Mouse (Mus musculus): Measurements from ENCODE around the gene Fndc3a.

The Fndc3a gene

DNA sequence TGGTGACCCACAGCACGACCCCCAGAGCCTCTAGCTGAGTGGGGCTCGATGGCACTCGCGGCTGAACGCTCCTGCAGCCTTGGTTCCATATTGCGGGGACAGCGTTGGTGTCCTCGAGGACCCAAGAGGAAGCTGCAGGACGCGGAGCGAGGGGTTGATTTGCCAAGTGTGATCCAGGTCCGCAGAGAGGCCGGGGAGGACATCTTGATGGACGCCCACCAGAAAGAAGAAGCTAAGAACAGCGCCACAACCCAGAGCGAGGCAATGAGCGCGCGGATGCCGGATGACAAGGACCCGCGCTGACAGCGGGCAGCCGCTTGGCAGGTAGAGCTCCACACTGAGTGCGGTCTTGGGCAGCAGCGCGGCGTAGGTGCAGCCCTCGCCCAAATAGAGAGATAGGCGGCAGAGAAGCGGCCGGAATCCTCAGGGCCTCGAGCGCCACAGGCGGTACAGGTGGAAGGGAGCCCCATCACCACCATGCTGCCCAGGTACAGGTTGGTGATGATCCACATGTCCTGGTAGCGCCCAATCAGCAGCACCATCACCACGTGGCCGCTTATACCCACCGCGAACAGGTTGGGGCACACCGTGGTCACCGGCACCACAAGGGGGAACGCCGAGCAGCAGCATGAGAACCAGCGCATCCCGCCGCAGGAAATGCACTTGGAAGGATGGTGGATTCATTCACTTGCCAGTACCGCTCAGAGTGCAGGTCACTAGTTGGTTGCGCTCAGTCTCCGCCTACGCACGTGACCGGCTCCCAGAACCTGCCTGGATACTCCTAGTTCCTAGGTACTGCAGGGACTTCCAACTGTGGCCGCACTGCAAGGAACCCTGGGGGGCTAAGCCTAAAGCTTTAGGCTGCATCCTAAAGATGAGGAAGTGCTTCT is 177.5 kb downstream of the Fndc3a start:
- peak; percentile 61 to 78 for DNase-seq

DNA sequence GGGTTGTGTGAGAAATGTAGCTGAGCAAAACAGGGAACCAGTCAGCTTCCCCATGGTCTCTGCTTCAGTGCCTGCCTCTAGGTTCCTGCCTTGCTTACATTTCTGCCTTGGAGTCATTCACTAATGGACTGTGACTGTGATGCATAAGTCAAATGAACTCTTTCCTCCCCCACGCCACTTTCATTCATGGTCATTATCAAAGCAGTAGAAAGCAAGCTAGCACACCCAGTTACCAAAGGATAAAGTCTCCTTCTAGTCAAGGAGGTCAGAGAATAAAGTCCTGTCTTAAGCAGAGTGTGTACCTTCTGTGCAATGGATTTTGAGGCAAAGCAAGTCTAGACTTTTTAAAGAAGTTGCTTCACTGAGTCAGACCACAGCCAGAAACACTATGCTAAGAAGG is 182.7 kb downstream of the Fndc3a start:
- DNase-seq, result peak in 1 of 2 experiments; percentile 20

DNA sequence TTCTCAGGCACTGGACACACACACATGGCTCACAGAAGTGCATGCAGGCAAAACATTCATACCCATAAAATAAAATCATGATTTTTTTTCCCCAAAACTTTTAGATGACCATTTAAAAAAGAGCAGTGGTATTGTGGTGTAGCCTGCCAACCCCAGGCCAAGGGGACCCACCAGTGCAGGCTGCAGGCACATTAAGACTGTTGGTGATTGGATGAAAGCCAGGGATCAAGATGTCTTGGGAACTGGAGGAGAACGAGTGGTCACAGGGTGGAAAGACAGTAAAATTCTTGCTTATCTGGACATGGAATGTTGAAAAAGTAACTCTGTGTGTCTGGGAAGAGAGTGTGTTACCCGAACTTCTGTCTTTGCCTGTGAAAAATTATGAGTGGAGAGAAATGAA is 190.2 kb downstream of the Fndc3a start:
- peak in 1 of 2 experiments; percentile 20 for DNase-seq

DNA sequence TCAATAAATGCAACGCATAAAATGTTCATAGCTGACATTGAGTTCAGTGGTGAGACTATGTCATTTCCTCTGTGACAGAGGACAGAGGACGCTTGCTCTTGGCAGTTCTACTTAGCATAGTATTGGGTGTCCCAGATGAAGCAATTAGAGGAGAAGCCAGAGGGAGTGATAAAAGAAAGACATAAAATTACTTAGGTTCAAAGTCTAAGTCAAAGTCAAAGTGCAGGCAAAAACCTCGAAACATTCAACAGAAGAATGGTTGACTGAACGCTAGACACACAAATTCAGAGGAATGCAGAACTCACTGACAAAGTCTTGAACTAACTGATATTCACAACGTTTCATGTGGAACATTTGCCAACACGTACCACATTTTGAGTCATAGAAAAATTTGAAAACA is 191.0 kb downstream of the Fndc3a start:
- DNase-seq, result peak in 1 of 2 experiments; percentile 38

DNA sequence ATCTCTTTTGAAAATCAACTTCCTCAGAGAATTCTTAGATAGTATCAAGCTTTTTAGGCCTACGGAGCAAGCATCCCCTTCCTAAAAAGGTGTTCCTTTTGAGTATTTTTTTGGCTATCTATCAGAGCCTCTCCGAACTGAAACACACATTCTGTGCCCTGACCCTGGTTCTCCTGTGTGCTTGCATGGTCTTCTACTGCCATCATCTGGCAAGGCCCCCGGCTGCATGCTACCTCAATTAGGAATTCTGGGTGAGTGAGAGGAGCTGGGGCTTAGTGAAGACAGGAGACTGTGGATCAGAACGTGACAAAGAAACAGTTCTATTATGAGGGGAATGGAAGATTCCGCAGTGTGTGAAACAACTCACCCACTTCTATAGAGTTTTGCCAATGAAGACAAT is 193.4 kb downstream of the Fndc3a start:
- peak in 1 of 2 experiments; percentile 68 for DNase-seq

DNA sequence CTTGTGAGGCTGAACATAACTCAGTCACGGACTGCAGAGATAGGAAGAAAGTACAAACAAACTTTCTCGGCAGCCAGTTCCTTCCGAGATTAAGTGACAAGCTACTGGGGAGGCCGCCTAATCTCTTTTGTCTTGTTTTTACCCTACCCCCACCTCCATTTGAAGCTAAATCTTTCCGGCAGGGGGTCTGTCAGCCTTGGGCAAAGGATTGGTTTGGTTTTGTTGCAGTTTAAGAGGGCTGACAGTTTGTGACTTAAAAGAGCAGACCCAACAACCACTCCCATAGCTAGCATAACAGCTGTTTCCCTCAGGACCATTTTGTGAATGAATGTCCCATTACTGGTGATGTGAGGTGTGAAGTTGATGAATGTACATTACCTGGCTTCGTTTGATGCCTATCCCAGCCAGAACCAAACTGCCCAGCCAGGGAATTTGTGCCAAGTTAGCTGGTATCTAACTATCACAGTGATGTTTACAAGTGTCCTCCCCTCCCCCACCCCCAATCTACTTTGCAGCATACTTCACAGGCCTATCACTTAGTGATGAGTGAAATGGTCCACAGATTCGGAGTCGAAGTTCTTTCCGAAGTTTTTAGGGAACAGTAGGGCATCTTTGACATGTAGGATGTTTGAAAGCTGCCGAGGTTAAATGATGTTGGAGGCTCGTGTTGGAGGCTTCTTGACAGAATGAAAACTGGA is 202.9 kb downstream of the Fndc3a start:
- no peak for DNase-seq

DNA sequence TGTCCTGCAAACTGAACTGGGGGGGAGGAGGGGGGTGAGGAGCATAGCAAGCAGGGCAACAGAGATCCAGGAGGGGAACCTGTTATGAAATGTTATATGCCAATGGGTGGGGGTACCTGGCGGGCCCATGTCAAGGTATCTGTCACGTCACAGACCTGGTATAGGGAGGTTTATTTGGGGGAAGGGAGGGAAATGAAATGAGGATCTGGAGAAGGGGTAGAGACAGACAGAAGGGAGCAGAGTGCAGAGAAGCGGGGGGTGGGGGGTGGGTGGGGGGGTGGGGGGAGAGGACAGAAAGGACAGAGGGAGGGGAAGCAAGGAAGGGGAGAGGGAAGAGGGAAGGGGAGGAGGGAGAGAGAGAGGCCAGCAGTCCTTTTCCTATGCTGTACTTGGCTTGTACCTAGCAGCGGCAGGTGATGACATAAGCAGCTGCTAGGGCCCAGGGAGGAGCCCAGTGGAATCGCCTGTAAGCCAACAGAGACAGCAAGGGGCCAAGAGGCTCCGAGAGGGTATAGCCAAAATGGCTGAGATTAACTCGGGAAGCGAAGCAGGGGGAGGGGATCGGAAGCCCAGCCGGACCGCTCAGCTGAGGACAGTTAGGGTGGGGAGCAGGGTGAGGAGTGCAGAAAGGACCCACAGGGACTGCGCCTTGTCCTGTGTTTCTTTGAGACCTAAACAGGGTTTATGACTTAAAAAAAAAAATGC is 203.6 kb downstream of the Fndc3a start:
- no peak for DNase-seq

DNA sequence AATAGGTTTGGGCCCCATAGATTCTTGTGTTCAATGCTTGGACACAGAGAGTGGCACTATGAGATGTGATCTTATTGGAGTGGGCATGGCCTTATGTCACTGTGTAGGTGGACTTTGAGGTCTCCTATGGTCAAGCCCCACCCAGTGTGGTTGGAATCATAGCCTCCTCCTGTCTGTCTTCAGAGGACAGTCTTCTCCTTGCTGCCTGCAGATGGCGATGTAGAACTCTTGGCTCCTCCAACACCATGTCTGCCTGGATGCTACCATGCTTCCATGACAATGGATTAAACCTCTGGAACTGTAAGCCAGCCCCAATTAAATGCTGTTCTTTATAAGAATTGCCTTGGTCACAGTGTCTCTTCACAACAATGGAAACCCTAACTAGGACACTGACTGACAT is 204.8 kb downstream of the Fndc3a start:
- no peak for DNase-seq

DNA sequence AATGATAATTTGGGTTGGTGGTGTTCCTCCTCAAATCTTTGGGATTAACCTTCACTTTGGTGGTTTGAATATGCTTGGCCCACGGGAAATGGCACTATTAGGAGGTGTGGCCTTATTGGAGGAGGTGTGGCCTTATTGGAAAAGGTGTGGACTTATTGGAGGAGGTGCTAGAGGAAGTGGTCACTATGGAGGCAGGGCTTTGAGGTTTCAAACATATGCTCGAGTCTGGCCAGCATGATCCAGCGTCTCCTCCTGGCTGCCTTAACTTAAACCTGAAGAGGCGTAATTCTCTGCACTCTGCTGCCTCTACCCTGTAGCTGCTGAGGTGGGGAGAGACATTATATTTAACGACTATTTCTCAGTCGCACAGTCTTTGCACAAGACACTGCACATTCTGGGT is 206.6 kb downstream of the Fndc3a start:
- no peak for DNase-seq

DNA sequence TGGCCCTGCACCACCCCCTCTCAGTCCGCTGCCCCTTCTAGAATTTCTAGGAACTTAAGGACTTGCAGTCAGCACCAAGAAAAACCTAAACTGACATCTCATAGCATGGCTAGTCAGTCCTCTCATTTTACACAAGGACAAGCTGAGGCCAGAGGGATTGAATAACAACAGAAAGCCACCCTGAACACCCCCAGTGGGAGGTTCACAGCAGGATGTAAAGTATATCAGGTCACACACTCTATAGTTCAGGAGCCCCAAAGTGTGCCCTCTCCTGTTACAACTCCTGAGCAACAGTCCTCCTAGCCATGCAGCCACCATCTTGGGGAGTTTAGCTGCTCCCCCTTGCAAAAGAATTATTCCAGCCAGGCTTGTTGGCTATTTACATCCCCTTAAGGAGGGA is 216.0 kb downstream of the Fndc3a start:
- DNase-seq, result no peak

DNA sequence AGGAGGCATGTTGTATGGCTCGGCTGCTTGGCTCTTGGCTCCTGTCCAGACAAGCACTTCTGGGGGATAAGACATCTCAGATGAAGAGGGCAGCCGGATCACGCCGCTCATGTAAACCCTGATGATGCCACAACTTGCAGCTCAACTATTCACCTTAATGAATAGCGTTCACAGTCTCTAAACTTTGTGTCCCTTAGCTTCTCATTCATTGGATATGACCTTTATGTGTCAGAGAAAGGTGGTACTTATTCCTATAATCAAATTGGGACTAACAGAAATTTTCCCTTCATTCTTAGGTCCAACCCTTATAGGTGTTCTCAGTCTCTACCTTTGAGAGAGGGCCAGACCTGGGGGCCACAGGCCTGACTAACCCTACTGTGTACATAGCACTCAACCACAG is 218.1 kb downstream of the Fndc3a start, which contains the start of gene Gm9195:
Gene Gm9195, minus strand, starts transcription at position 101 of the 400 bp plus-strand sequence.
- DNase-seq, result no peak

DNA sequence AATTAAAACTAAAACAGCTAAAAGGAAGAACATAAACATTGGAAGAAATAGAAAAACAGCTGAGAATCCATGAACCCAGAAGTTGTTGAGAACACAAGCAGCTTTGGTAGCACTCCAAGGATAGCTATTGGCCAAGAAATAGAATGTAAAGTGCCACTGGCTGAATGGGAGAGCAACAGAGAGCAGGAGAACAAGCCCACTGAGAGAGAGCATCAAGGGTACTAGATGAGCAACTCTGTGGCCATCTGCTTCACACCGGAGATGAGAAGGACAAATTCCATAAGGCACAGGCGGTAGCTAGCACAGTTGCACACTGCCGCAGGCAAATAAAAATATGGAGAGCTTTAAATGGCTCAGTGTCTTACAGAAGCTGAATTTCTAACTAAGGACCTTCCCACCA is 219.4 kb downstream of the Fndc3a start:
- DNase-seq, result no peak

Data from kidney, adult 8-10 months (tissue).